Mouse (Mus musculus): ENCODE measurements at regions not wholly inside any gene's neighbourhood (a gene's known extent, or its start where the extent isn't known, plus 50 kb on each side); places are given as distances from the start of the nearest gene placed in this dataset.

GRCm38 (mm10) chr7:70767697-70768096 is 401.2 kb upstream of the Nr2f2 start:
- in situ Hi-C loops (cut with MboI, MseI) = no loop called here

DNA sequence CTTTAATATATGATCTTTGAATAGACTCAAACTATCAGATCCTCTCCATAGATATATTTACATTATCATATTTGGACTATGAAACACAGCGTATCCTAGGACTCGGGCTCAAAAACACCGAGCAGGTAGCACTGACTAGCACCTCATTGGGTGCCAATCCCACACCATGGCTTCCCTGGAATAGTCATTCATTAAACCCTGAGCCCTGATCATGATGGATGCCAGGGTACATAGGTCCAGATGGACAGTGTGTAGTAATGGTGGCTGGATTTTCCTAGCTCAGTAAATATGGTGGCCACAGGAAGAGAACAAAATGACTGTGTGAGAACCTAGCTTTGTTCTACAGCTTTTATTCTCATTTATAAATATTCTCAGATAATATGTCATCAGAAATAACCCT is 390.1 kb upstream of the Nr2f2 start:
- in situ Hi-C loops (cut with MboI, MseI) = no loop called here

DNA sequence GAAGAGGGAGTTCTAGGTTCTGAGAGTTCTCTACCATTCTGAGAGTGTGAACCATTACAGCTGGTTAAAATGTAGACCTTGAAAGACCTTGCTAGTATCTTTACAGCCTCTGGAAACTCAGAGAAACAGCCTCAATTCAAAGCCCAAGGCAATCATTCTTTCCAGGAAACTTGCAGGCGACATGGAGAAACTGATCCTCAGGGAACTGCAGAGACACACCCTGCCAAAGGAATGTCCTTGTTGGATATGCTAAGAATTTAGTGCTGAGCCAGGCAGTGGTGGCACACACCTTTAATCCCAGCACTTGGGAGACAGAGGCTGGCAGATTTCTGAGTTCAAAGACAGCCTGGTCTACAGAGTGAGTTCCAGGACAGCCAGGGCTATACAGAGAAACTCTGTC is 388.3 kb upstream of the Nr2f2 start:
- in situ Hi-C loops (cut with MboI, MseI) = no loop called here

DNA sequence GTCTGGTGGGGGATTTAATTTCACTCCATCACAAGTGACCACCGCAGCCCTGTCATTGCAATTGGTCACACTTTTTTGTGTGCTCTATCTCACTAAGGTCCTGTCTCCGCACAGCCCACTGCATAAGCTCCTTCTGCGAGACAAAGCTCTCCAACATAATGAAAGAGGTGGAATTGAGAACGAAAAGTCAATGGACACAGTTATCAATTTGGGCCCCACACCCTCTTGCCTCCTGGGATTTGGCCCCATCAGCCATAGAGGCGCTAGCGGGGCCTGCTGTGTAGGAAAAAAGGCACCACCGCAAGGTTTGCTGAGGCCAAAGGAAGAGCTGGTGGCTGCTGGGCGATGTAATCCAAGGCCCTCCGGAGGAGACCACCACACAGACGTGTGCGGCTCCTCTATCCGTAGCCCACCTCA is 386.3 kb upstream of the Nr2f2 start:
- in situ Hi-C loops (cut with MboI, MseI) = no loop called here

GRCm38 (mm10) chr7:70748884-70749283 is 382.3 kb upstream of the Nr2f2 start:
- in situ Hi-C loops (cut with MboI, MseI) = no loop called here

DNA sequence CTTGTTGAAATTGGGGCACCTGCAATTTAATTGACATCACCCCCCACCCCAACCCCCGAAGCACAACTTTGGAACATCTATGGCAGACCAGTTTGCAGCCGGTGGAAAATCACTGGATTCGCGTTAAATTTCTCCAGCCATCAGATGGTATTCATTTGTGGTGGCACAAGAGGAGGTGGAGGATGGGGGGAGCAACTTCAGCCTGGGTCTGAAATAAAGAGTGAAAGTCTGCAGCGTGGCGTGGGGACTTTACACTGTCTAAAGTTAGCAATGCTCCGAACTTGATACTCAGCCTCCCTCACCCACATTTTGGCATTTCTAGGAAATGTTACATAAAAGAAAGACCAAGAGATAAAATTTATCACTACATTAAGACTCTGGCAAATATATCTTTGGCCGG is 381.8 kb upstream of the Nr2f2 start:
- in situ Hi-C loops (cut with MboI, MseI) = no loop called here

DNA sequence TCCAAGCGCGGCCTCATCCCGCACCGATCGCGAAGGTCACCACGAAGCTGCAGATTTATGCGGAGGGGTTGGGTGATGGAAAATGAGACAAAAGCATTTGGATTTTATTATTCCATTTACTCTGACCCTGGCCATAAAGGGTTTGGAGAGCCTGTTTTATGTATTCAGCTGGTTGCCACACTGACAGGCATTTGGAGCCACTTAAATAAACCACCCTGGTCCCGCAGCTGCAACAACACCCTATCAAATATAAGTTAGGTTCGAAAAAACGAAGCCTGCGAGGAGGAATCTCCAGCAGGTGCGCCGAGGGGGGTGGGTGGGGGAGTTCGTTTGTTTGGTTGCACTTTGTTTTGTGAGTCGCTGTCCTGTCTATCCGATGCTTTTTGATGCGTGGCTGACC is 377.8 kb upstream of the Nr2f2 start:
- in situ Hi-C loops (cut with MboI, MseI) = no loop called here

DNA sequence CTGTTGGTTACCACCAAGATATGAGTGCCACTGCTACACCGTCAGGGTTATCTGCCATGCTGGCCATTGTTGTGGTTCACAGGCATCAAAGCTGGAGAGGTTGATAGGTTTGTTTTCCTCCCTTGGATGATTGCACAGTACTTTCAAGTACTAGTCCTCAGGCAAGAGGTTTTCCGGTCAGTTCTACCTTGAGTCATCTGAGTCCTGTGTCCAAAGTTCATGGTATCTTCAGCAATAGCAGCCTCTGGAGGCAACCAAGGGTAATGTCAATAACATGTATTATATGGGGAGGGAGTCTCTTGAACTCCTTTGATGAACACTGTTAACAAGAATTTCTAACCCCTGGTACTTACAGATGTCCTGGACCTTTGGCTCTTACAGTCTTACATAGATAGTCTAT is 369.1 kb upstream of the Nr2f2 start:
- in situ Hi-C loops (cut with MboI, MseI) = no loop called here

GRCm38 (mm10) chr7:70733501-70733900 is 367.0 kb upstream of the Nr2f2 start:
- in situ Hi-C loops (cut with MboI, MseI) = no loop called here

DNA sequence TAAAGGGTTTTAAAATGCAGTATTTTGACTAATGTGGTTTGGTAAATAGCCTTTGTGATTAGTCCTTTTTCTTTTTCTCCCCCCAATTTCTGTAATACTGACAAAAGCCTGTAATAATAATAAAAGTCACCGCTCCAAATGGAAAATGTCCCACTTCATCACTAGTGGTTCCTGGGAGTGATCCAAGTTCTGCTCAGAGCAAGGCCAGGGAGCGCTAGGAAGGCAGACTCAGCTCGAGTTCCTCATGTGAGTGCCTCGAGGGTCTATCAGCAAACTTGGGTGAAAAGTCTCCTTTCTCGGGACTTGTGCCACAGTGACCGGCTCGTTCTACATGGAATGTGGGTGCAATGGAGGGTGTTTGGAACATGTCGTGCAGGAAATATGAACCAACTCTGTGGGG is 363.4 kb upstream of the Nr2f2 start:
- in situ Hi-C loops (cut with MboI, MseI) = no loop called here

DNA sequence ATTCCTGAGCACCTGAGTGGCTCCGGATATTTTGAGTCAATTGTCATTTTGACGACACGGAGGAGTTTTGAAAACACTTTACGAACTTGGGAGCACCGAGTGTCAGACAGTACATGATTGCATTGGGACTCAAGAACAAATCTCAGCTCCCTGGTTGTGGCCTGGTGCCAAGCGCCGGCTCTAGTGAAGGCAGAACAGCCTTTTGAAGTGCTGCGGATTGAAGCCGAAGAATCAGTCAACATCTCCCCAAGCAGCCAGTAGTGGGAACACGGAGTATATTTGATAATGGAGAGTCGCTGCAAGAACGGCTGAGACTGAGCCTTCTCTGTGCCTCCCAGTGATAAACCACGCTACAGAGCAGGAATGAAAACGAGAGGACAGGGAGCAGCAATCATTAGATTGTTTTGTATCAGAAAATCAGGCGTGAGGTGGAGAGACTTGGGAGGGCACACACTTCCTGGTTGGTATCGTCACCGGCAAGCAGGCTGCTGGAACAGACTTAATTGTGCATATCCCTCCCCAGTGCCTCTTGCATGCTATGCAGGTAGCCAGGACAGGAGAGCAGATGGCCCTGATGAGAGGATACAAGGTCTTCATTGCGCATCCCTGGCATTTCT is 351.7 kb upstream of the Nr2f2 start:
- in situ Hi-C loops (cut with MboI, MseI) = no loop called here

GRCm38 (mm10) chr7:70717608-70718007 is 351.1 kb upstream of the Nr2f2 start:
- in situ Hi-C loops (cut with MboI, MseI) = no loop called here

DNA sequence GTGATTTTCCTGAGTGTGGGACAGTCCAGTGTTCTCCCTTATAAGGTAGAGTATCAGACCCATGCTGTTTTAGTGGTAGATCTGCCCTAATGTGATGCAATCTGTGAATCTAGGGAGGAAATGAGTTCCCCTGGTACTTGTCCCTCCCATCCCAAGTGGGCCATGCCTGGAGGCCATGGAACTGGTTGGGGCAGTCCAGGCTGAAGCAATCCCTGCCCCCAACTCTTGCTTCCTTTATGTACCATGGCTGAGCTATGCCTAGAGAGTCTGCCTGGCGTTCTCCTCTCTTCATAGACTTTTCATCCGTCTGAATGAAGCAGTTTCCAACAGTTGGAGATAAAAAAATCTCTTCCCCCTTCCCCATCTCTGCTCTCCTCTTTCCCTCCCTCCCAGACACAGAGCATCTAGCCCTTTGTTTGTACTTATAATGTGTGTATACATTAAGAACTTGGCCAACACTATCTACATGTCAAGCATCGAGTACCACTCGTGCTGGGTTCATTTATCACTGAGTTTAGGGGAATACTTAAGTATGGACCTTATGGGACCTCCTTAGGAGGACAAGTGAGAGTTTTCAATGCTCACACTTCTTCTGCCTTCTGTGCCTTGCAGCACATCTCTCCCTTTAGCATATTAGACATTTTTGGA is 350.4 kb upstream of the Nr2f2 start:
- in situ Hi-C loops (cut with MboI, MseI) = no loop called here

DNA sequence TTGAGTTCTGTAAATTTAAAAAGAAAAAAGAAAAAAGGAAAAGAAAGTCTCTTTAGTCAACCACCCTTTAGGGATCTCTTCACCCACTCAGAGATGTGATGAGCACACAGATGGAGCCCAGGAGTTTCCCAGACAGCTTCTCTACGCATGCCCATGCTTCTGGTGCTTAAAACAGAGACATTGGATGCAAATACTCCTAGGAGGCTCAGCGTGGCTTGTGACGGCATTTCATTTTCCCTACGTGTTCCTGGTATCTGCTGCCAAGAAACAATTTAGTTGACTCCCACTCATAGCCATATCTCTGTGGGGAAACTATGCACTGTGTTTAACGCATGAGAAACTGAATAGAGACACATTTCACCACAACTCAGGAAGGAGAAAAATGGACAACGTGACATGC is 345.6 kb upstream of the Nr2f2 start:
- in situ Hi-C loops (cut with MboI, MseI) = no loop called here

DNA sequence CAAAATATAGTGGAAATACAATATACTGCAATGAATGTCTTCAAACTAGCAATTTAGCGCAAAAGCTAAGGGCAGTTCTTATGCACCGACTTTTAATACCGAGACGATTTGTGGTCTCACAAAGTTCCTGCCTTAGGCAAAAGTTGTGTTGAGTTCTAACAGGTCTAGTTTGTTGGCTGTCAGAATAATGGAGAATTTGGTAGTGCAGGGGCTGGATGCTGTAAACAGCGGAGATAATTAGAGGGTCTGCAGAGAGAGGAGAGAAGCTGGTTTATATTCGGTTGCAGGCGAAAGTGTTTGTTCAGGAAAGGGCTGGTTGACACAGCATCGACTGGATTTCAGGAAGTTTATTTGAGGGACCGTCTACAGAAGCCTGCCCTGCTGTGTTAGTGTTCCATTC is 339.7 kb upstream of the Nr2f2 start:
- in situ Hi-C loops (cut with MboI, MseI) = no loop called here

DNA sequence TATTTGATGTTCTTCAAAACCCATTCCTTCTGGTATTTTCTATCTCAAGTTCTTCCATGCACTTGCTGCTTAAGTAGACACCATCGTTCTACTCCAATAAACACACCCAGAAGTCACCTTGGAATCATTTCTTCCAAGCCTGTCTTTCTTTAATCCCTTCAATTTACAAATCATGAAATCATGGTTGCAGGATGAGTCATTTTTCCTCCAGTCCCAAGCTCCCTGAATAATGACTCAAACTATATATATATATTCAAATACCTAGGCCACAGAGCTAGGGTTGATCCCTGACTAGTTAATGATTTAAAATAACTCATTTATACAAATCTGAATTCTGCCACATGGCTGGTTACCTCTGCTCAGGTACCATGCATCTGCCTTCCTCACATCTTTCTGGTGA is 337.2 kb upstream of the Nr2f2 start:
- in situ Hi-C loops (cut with MboI, MseI) = no loop called here

- in situ Hi-C loops (cut with MboI, MseI) = no loop called here
Measured at GRCm38 (mm10) chr7:70700461-70700860, 333.9 kb upstream of the Nr2f2 start.

- in situ Hi-C loops (cut with MboI, MseI) = no loop called here
Measured at GRCm38 (mm10) chr7:70699391-70699790, 332.9 kb upstream of the Nr2f2 start.

GRCm38 (mm10) chr7:70698986-70699385 is 332.5 kb upstream of the Nr2f2 start:
- in situ Hi-C loops (cut with MboI, MseI) = no loop called here

GRCm38 (mm10) chr7:70692160-70692559 is 325.6 kb upstream of the Nr2f2 start:
- in situ Hi-C loops (cut with MboI, MseI) = no loop called here

DNA sequence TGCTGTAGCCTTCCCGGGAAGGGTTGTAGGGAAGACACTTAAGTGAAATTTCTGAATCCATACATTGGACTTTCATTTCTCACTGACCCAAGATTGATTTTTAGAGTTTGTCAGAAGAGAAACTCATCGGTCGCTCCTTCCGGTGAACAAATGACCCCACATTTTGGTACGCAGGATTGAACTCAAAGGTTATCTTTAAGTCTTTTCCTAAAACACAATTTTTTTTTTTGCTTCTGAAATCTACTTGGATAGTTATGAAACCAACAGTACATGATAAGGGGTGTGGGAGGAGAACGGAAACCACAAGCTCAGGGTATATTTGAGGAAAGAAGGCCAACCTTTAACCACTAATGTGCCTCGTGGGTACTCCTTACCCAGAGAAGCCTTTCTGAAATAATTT is 324.3 kb upstream of the Nr2f2 start:
- in situ Hi-C loops (cut with MboI, MseI) = no loop called here

- in situ Hi-C loops (cut with MboI, MseI) = no loop called here
Measured at GRCm38 (mm10) chr7:70669065-70669464, 302.5 kb upstream of the Nr2f2 start.

- in situ Hi-C loops (cut with MboI, MseI) = no loop called here
Measured at GRCm38 (mm10) chr7:70660162-70660561, 293.6 kb upstream of the Nr2f2 start.

All from T-helper 1 cell (primary cell).